Mouse (Mus musculus) C2C12 (cell line): Measurements from ENCODE around the gene Cd79b.

ENCODE experiments used
- CTCF ChIP-seq: IDR thresholded peaks from one replicate; pipeline ENCODE4 v1.5.1; 2011; ENCODE audit not compliant: control insufficient read depth, insufficient read depth, insufficient read length
- MYOG ChIP-seq: IDR thresholded peaks from one replicate; pipeline ENCODE4 v1.6.1; 2011; ENCODE audit not compliant: control insufficient read depth, insufficient read length; ENCODE audit errors: extremely low read depth
- USF1 ChIP-seq: IDR thresholded peaks from one replicate; pipeline ENCODE4 v1.6.1; 2011; ENCODE audit warnings: low read depth, mild to moderate bottlenecking, control low read depth, moderate library complexity

DNA sequence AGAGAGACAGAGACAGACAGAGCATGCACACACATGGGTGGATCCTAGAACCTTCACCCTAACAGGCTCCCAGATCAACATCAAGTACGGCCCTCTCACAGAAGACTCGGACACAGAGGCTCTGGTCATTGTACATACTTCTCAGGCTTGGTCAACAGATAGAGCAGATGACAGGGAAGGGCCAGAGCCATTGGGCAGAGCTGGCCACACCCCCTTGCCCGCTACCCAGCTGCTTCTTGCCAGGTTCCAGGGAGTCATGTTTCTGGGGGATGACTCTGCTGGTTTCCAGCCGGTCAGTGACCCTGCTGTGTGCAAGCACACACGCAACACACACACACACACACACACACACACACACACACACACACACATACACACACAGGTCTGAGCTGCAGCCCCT is 36.3 kb upstream of the Cd79b start:
- no peak for TF ChIP-seq MYOG
- TF ChIP-seq USF1, result peak; percentile 38
- TF ChIP-seq CTCF, result no peak
